Mouse (Mus musculus) erythroblast, embryonic 14.5 days (primary cell): Measurements from ENCODE around the gene E130208F15Rik. TPM values are rescaled to one million over a fixed set of nuclear protein-coding genes. Genes with fewer than 3 reads are reported as not detected.

ENCODE experiments used
- H3K27me3 ChIP-seq: 2 replicates; pipeline ENCODE4 v1.6.1; 2012; ENCODE audit warnings: inconsistent platforms; ENCODE audit not compliant: control insufficient read depth
- H3K36me3 ChIP-seq: 2 replicates; pipeline ENCODE4 v1.6.1; 2012; ENCODE audit warnings: mild to moderate bottlenecking, inconsistent platforms; ENCODE audit not compliant: control insufficient read depth
- H3K4me1 ChIP-seq: 2 replicates; pipeline ENCODE4 v1.6.1; 2012; ENCODE audit warnings: inconsistent platforms; ENCODE audit not compliant: control insufficient read depth
- H3K4me3 ChIP-seq: replicated peaks from 2 replicates; pipeline ENCODE3; 2012; ENCODE audit warnings: moderate library complexity, mild to moderate bottlenecking, inconsistent platforms
- H3K9me3 ChIP-seq: 2 replicates; pipeline ENCODE4 v1.6.1; 2012; ENCODE audit warnings: low read length, inconsistent platforms, mixed read lengths; ENCODE audit not compliant: control insufficient read depth
- GATA1 ChIP-seq: IDR thresholded peaks from 2 replicates; pipeline ENCODE4 v1.6.1; 2012; ENCODE audit warnings: low read length, inconsistent platforms, mixed read lengths
- TAL1 ChIP-seq: IDR thresholded peaks from 3 replicates; pipeline ENCODE4 v1.6.1; 2012; ENCODE audit warnings: low read length, inconsistent platforms, mixed read lengths
- polyA plus RNA-seq: library from polyadenylated mRNA; stranded (reverse); fragments of >175 nt; gene quantifications from 2 replicates; pipeline ENCODE4 v1.2.3, GENCODE M21; 2012

E130208F15Rik gene
- polyA plus RNA-seq, result not detected in 2 replicates

DNA sequence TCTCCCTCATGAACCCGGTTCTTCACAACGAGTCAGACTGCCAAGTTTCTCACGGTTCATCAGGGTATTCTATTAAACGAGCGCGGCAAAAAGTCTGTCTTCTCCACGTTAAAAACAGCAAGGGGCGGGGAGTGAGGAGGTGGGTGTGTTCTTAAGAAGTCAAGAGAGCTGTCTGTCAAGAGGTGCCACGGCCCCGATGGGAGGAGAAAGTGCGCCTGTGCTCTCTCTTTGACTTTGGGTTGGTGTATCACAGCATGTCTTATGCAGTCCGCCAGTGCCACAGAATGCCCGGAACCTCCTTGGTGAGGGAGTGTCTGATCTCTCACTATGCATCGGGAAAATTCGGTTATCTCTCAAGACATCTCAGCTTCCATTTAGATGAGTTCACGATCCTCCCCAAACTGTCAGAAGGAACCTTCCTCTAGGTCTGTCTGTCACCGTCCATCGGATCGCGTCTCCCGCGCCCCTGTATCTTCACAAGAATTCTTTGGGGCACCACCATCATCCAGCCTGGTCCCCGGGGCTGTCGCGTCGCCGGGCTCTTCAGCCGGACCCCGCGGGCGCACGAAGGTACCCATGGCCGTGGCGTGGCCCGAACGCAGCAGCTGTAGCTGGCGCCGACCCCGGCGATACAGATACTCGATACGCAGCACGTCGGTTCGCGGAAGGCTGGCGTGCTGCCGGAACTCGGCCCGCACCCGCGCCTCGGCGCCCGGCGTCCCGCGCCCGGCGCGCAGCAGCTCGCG is at the start of gene E130208F15Rik:
E130208F15Rik (plus strand) TSS at position 202 of the 746 bp plus-strand sequence.
- Histone ChIP-seq H3K4me3 (peak within 1 kb of the TSS; percentile 82), H3K36me3 (no peaks in the 10 kb centered on the region; the same call in 1 of the 2 replicates)
- TF ChIP-seq GATA1 (no peak), TAL1 (no peak)

DNA sequence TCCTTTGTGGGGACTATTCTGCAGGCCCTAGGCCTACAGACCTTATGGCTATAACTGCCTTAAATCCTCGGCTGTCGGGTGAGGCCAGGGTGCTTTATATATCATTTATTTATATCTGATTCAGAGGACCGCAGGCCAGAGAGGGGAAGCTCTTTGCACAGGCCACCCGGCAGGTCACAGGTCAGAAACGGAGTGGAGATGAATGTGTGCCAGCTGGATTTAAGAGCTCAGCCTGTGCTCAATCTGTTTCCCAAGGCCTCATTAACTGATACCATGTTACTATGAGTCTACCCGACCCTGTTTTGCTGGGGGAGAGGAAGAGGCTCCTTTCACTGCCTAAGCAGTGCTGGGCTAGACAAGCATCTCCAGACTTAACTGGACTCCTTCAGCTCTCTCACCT is 47.2 kb upstream of the E130208F15Rik start:
- no peaks in the 10 kb centered on the region for H3K9me3 ChIP-seq
- no peak for TF ChIP-seq GATA1
- no peak for TF ChIP-seq TAL1
- H3K4me1 ChIP-seq, result peaks cover 24% of the 10 kb centered on the region
- no peak overlapping the region for H3K4me3 ChIP-seq
- H3K36me3 ChIP-seq, result peaks cover 76% of the 10 kb centered on the region
- H3K27me3 ChIP-seq, result no peaks in the 10 kb centered on the region

More for the DNA sequence above, at the start of gene E130208F15Rik:
- Histone ChIP-seq H3K4me1 (peaks cover 34% of the 10 kb centered on the region), H3K9me3 (0 out of 2 replicates have a peak, but pooled peaks cover 3% of the 10 kb centered on the region), H3K27me3 (no peaks in the 10 kb centered on the region)

DNA sequence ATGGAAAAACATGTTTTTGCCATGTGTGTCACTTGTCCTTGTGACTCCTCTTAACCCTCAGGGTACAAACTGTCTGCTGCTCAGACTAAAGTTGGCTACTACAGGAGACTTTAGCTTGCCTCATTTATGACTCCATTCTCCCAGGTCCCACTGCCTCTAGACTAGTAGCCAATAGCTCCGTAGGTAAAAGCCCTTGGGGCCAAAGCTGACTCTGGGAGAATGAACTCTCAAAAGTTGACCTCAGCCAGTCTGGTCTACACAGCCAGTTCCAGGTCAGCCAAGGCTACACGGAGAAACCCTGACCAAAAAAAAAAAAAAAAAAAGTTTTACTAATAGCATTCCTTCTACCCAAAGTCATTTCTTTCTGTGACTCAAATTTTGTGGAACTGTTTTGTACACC is 42.6 kb upstream of the E130208F15Rik start:
- Histone ChIP-seq H3K4me1 (peaks cover 45% of the 10 kb centered on the region), H3K9me3 (no peaks in the 10 kb centered on the region), H3K36me3 (peaks cover 32% of the 10 kb centered on the region), H3K4me3 (peak overlapping the region; percentile 83), H3K27me3 (no peaks in the 10 kb centered on the region)
- TF ChIP-seq TAL1, result no peak
- no peak for TF ChIP-seq GATA1

DNA sequence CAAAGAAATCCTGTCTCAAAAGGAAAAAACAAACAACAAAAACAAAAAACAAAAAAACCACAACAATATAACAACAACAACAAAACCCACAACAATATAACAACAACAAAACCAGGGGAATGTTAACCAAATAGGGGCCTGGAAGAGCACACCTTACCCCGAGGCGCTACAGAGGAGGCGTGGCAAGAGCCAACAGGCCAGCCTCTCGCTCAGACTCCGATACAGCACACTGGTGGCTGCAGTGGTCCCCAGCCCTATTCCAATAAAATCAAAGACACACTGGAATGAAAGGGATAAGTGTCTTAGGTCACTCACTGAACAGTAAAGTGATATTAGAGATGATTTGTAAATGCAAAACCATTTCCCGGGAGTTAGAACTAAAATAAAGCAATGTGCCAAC is 42.0 kb upstream of the E130208F15Rik start:
- TF ChIP-seq GATA1 (no peak), TAL1 (no peak)
- H3K4me3 ChIP-seq, result peak overlapping the region; percentile 83
- H3K27me3 ChIP-seq, result no peaks in the 10 kb centered on the region

DNA sequence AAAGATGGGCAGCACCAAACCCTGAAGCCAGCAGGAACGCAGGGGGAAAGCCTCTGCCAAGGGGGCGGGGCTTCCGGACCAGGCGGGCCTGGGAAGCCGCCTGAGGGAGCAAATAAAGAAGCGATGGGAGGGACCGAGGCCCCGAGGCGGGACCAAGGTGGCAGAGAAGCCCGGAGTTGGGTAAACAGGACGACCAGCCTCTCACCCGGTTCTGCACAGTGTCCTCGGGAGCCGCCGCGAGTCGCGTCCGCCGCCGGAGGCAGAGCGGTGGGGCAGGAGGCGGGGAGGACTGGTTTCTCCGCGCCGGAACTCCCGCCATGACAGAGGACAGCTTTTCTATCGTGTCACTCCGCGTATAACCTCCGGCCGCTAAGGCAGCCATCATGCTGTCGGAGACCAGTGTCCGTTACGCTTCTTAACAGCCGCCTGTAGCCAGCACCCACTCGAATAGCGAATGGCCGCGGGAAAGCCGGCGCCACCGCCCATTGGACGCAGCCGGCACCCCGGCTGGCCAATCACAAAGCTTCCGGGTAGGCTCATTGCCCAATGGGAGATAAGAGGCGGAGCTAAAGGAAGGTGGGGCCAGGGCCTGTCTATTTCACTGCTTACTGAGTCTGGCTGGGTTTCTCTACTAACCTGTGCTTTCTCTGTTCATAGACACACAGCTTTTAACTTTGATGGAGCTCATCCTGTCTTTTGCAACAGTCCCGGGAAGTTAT is 41.4 kb upstream of the E130208F15Rik start, which contains the start of the genes Thap8 and Wdr62:
Thap8 (plus strand) TSS at position 144 of the 719 bp plus-strand sequence.
Wdr62 (minus strand) TSS at position 469 of the 719 bp plus-strand sequence.
- no peak for TF ChIP-seq TAL1
- no peak for TF ChIP-seq GATA1
- peaks cover 45% of the 10 kb centered on the region for H3K4me1 ChIP-seq

More for the DNA sequence above, 42.0 kb upstream of the E130208F15Rik start:
- Histone ChIP-seq H3K4me1 (peaks cover 45% of the 10 kb centered on the region), H3K9me3 (no peaks in the 10 kb centered on the region), H3K36me3 (peaks cover 25% of the 10 kb centered on the region)

DNA sequence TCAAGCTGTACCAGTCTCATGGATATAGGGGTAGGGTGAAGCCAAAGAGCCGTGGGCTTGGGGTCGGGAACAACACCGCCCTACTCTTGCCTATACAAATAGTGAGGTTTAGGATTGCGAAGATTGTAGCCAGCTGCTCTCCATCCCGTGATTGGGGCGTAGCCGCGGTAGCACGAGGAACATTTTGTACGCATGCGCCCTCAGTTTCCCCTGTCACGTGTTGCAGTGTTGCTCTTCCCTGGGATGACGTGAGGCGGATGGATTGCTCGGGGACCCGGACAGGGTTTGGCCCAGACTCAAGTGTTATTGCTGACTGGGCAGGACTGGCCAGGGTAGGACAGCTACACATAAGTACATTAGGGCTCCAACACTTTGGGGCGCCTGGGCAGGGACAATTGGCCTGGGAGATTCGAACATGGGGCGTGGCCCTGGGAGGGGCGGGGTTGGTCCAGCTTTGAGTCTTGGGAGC is 40.8 kb upstream of the E130208F15Rik start:
- Histone ChIP-seq H3K9me3 (no peaks in the 10 kb centered on the region), H3K4me1 (peaks cover 45% of the 10 kb centered on the region), H3K27me3 (no peaks in the 10 kb centered on the region), H3K36me3 (peaks cover 16% of the 10 kb centered on the region), H3K4me3 (peak overlapping the region; percentile 83)
- no peak for TF ChIP-seq GATA1
- no peak for TF ChIP-seq TAL1

More for the DNA sequence above, 41.4 kb upstream of the E130208F15Rik start, which contains the start of the genes Thap8 and Wdr62:
- no peaks in the 10 kb centered on the region for H3K9me3 ChIP-seq
- peak within 1 kb of the TSS; percentile 83 for H3K4me3 ChIP-seq
- H3K36me3 ChIP-seq, result peaks cover 20% of the 10 kb centered on the region
- no peaks in the 10 kb centered on the region for H3K27me3 ChIP-seq

DNA sequence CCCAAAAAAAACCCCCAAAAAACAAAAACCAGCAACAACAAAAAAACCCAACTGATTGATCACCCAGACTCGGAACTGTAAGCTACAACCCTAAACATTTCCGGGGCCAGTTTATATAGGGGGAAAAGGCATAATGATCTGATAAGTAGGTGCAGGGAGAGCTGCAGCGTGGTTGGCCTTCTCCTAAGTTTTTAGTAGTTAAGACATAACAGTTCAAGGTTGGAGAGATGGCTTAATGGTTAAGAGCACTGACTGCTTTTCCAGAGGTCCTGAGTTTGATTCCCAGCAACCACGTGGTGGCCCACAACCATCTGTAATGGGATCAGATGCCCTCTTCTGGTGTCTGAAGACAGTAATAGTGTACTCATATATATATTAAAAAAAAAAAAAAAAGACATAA is 40.0 kb upstream of the E130208F15Rik start:
- TF ChIP-seq TAL1, result no peak
- TF ChIP-seq GATA1, result no peak
- Histone ChIP-seq H3K27me3 (no peaks in the 10 kb centered on the region; the same call in 1 of the 2 replicates), H3K4me3 (no peak overlapping the region), H3K4me1 (peaks cover 45% of the 10 kb centered on the region), H3K9me3 (no peaks in the 10 kb centered on the region), H3K36me3 (peaks cover 13% of the 10 kb centered on the region)

DNA sequence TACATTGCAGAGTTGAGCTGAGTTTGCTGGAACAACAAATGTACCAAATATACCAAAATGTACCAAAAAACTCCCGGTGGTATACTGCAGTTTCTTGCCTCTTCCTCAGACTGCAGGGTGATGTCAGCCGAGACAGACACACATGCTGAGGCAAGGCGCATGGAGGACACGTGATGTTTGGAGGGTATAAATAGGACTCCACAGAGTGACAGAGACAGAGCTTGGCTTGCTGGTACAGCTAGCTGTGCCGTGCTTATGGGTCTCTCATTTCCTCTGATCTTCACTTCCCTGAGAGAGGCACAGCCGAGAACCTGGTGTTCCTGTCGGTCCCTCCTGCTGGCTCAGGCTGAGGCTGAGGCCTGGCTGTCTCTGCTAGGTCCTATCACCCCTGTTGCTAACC is 38.8 kb upstream of the E130208F15Rik start:
- peaks cover 5% of the 10 kb centered on the region for H3K27me3 ChIP-seq
- H3K36me3 ChIP-seq, result peaks cover 5% of the 10 kb centered on the region
- H3K4me3 ChIP-seq, result no peak overlapping the region
- TF ChIP-seq GATA1, result no peak
- TF ChIP-seq TAL1, result no peak
- H3K9me3 ChIP-seq, result no peaks in the 10 kb centered on the region
- H3K4me1 ChIP-seq, result peaks cover 37% of the 10 kb centered on the region

DNA sequence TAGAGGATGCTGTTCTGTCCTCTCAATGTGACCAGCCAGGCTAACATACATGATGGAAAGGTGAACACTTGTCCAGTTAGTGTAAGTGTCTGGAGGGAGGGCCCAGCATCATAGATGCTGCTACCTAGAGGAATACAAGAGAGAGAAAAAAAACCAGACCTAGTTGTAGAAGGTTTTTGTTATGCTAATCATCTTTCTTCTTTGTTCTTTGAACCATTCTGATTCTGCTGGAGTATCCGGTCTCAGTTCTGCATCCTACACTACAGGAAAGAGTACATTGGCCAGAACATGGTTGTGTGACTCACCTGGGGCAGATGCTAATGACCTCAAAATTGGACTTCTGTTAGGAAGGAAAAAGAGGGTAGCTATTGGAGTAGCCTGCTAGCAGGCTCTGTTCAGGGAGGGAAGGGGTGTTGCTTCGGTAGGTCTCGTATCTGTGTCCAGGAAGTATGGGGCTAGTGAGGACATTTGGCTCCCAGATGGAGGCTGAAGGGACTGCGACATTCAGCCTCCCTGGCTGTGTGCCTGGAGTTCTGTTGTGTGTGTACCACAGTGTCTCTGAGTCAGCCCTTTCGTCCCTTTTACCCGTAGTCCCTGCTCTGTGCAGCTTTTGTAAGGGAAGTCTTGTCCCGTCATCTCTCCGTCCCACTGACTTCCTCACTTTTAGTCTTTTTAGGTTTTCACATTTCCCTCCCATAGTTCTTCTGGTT is 34.7 kb upstream of the E130208F15Rik start:
- H3K27me3 ChIP-seq, result peaks cover 16% of the 10 kb centered on the region
- no peaks in the 10 kb centered on the region for H3K9me3 ChIP-seq
- no peaks in the 10 kb centered on the region for H3K36me3 ChIP-seq
- no peak overlapping the region for H3K4me3 ChIP-seq
- TF ChIP-seq GATA1 (no peak), TAL1 (no peak)
- H3K4me1 ChIP-seq, result no peaks in the 10 kb centered on the region; the same call in 1 of the 2 replicates
